Mouse (Mus musculus): ENCODE results near the gene Dnm1. TPM values are rescaled to one million over a fixed set of nuclear protein-coding genes. Genes with fewer than 3 reads are reported as not detected.

Dnm1 gene
- total RNA-seq, 2 experiments from 2014 or later = 3.6 to 4.4 TPM

DNA sequence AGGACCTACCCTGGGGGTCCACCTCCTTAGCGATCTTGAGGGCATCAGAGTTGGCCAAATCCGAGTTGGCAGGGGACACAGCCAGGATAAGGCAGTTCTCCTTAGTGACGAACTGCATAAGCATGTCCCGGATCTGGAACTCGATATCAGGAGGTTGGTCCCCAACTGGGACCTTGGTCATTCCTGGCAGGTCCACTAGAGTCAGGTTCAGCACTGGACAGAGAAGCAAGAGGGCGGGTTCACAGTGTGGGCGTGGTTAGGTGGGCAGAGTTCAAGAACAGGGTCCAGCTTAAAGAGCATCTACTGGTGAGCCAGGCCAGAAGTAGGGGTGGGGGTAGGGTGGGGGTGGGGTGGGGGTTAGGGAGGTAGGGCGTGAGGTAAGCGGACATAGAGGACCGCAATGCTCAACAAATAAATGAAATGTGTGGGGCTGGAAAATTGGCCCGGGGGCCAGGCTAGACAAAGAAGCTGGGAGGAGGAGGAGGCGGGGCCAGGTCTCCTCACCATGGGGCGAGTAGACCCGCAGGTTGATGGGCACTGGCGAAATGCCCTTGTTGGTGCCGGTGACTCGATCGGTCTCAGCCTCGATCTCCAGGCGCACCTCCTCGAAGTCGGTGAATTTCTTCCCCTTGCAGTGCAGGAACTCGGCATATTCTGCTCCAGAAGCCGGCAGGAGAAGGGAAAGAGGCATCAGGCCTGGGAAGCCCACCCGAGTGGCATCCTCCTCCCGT lies 13.1 kb downstream of the Dnm1 start:
- DNase-seq = no peak

DNA sequence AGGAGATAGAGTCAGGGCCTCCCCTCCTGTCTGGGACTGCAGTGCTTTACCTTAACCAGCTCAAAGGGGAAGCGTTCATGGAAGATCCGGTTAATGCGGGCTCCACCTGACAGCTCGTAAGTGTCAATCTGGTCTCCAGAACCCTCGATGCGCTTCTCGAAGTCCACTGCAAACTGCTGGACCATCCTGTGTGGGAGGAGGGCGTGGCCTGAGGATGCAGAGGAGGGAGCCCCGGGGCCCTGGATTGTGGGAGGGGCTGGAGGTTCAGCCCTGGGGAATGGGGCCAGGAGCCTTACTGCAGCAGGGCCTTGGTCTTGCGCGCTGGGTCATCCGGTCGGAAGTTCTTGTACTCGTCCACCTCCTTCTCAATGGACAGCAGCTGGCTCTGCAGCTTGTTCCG lies 17.2 kb downstream of the Dnm1 start:
- no peak for DNase-seq

DNA sequence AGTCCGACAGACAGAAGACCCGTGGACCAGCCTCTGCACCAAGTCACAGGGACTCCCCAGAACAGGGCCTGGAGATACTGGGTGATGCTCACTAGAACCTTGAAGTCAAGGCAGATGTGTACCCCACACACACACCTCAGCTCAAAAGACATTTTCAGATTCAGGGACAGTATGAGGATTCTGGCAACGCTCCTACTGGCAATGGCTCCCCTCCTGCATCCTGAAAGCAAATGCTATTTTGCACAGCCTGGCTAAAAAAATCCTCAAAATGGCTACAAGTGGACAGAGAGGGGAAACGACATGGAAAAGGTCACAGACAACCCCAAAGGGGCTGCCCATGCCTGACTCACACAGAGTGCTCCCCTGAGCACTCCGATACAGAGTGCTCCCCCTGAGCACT lies 21.0 kb downstream of the Dnm1 start:
- no peak for DNase-seq

DNA sequence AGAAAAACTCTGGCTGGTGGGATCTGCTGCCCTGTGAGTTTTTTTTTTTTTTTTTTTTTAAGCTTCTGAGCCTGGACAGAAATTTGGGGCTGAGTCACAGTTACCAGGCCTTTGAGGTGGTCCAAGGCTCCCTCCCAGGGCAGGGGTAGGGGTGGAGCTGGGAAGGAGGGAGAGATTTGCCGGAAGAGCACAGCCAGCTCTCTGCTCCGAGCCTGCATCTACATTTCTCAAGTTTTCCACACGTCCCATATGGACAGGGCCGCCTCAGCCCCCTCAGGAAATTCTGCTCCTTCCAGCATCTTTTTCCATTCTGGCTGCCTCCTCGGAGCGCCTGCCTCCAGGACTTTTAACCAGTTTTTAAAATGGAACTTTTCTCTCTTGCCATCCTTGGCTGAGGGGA lies 23.6 kb downstream of the Dnm1 start:
- no peak for DNase-seq

DNA sequence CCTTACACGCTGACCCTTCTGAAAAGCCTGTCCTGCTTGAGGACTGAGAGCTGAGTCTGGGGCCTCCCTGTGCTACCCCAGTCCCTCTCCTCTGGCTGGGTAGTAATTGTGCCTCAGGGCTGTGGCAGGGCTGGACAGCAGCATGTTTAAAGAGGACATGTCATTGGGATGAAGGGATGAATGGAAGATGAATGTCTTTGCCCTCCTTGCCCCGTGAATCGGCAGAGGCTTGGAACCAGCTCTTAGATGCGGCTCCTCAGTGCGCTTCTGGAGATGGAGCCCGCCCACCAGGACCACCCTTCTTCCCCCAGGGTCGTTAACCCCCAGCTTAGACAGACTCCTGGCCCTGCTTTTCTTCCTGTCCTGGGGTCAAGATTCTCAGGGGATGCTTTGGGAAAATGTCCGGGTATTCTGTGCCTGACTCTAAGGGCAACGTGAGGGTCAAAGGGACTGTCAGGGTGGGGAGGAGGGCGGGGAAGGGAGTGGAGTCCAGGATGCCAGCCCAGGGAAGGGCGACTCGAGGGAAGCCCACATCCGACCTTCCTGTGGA lies 24.2 kb downstream of the Dnm1 start:
- DNase-seq = no peak

DNA sequence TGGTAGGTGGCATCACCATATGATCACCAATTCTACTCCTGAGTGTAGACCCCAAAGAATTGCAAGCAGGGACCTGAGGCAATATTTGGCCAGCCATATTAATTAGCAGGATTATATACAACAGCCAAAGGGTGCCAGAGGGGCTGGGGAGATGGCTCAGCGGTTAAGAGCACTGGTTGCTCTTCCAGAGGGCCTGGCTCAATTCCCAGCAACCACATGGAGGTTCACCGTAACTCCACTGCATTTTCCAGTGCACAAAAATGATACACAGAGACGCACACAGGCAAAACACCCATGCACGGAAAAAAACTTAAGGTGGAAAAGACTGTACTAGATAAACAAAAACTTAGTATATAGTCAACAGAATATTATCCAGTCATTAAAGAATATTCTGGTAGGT lies 25.9 kb downstream of the Dnm1 start:
- no peak for DNase-seq

DNA sequence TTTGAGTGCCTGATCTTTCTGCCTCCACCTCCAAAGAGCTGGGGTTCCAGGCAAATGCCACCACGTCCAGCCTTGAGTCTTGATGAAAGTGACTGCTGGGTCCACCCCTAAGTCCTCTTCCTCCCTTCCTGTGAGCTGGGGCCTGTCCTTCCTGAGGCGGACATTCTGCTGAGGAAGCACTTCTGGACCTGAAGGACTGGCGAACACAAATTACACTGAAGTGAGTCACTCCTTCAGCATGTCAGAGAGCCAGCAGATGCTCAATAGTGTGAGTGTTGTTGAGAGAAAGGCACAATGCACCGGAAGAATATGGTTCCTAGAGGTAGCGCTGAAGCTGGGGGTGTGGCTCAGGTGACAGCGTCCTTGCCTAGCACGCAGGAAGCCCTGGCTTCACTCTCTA lies 27.8 kb downstream of the Dnm1 start:
- DNase-seq = no peak

DNA sequence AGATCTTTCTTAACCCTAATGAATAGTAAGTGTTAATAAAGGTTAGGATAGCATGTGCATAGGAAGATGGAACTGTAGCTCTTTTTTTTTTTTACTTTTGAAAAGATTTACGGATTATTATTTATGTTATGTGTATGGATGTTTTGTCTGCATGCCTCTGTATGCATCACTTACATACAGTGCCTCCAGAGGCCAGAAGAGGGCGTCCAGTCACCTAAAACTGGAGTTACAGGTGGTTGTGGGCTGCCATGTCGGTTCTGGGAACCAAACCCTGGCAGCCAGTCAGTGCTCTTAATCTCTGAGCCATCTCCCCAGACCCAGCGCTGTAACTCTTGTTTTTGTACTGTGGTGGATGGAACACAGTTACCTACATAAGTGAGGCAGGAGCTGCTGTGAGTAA lies 28.8 kb downstream of the Dnm1 start:
- no peak for DNase-seq

DNA sequence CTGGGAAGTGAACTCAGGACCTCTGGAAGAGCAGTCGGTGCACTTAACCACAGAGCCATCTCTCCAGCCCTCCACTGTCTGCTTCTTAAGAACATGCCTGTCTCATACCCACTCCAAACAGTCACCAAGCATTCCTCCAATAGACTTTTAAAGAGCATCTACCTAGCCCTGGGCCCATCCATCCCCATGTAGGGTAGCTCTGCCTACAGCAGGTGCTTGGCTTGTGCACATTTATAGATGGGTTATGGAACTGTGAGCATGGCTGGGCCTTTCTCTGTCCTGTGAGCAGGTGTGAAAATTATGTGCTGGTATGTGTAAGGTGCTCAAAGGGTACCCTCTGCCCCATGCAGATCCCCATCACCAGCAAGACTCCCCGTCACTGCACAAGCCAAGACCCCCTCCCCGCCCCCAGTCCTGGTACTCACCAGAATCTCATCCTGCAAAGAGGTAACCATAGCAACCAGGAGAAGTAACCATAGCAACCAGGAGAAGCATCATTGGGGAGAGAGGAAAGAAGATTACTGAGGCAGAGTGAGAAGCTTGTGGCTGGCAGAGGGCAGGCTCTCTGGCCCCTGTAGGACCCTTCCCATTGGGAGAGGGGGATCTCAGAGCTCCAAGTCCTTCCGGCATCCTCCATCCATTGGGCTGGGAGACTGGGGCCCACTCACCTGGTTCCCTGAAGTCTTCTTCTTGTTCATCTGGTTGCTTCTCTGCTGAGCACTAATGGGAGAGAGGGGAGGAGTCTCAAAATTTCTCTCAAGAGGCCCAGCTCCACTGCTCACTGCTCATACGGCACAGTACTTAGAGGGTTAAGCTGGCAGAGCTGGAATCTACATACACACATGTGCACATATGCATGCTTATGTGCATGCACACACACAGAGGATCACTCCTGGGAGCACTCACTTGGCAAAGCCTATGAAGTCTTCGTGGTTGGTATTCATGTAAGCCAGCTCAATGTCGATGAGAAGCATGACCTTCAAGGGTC lies 30.1 kb downstream of the Dnm1 start:
- no peak for DNase-seq

DNA sequence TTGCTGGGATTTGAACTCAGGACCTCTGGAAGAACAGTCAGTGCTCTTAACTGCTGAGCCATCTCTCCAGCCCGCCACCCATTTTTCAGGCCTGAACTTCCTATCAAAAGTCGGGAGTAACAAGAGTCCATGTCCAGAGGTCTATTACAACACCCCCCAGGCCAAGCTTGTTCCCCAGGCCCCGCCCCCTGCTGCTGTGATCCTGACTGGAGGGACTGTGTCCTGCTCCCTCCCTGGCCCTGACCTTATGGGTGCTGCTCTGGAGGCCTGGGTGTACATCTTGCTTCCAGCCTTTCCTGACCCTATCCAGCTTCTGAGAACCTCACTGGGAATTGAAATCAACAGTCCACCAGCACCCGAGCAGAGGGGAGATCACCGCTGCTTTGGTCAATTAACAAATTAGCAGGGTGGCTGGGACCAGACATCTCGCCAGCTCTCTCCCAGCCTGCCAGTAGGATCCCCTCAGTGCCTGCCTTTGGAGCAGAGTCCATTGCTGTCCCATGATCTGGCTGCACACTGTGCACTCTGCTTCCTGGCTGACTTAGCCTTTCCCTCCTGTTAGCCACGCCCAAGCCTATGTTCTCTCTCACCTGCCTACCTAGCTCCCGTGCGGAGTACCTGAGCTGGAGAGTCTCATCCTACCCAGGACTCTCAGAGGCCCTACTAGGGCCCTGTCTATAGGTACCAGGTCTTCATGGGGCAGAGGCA lies 31.4 kb downstream of the Dnm1 start:
- no peak for DNase-seq

DNA sequence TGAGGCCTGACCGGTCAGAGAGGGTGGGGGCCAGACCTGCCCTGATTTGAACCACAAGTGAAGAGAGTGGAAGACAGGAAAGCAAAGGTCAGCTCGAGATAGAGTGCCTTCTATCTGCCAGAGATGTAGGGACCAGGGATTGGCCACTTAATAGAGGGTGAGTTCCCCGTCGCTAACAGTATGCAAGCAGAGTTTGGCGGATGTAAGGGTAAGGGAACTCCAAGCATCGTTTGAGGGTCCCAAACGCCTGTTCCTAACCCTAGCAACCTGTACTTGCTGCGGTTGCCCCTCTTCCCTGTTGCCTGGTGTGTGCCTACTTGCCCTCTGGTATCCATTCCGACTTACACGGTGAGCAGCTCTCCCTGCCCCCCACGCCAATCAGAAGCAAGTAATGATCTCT lies 32.4 kb downstream of the Dnm1 start:
- DNase-seq = no peak

DNA sequence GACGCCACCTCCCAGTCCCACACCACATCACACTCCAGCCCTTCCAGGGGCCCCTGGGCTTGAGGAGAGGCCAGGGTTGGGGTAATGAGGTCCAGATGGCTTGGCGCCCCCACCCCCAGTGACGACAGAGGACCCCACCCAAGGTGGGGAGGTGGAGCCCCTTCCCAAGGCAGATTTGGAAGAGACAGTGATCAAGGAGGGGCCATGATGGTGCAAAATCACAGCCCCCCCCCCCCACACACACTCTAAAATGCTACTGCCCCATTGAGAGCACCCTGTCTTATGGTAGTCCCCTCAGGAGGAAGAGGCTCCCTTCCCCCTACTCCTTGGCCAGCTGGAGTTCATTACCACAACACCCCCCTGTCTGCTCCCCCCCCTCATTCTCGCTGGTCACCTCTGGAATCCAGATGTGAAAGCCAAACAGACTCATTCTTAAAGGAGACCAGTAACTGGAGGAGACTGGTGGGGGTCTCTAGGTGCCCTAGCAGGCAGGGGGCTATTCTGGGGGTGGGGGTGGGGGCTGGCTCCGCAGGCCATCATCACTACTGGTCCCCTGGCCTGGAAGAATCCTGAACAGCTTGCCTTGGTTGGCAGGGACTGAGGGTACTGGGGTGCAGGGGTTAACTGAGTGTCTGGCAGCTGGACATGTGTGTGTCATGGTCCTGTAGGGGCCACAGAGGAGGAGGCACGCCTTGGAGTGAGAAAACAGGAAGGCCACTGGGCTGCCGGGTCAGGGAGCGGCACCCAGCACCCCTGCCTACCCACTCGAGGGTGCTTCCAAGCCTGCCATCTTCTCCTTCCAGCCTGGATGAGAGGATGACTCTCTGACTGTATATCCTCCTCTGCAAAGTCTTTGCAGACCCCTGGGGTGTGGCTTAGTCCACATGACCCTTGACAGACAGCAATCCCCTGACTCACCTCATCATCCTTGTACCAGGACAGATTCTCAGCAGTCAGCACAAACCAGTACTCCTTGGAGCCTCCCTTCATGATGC lies 33.3 kb downstream of the Dnm1 start:
- peak; percentile 48 to 56 for DNase-seq

DNA sequence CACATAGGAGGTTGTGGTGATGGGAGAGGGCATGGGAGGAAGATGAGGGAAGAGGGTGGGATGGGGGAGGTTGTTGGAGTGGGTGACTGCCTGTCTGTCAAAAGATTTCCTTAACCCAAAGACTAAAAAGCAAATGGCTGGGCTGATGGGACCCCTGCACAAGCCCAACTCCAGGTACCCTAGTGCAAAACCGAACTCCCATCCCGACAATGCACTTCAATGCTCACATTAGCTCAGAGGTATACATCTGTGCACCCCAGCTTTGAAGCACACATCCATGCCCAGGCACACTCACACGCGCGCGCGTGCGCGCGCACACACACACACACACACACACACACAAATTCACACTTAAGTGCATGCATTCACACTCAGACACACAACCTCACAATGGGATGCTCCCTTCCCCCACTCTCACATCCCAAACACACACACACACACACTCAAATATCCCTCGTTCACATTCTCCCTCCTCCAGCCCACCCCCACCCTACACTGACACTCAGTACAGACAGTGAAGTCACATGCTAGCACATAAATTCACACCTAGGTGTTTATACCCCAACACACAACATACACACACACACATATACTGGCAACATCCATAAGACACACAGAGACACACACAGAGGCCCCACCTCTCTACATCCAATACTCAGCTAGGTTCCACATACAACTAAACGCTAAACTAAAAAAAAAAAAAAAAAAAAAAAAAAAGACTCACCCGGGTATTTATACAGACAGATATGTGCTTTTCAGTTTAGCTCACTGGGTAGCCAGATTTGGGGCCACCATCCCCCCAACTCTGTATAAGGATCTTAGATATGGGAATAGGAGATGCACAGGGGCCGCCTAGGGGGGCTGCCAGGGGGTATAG lies 34.2 kb downstream of the Dnm1 start:
- DNase-seq = no peak

DNA sequence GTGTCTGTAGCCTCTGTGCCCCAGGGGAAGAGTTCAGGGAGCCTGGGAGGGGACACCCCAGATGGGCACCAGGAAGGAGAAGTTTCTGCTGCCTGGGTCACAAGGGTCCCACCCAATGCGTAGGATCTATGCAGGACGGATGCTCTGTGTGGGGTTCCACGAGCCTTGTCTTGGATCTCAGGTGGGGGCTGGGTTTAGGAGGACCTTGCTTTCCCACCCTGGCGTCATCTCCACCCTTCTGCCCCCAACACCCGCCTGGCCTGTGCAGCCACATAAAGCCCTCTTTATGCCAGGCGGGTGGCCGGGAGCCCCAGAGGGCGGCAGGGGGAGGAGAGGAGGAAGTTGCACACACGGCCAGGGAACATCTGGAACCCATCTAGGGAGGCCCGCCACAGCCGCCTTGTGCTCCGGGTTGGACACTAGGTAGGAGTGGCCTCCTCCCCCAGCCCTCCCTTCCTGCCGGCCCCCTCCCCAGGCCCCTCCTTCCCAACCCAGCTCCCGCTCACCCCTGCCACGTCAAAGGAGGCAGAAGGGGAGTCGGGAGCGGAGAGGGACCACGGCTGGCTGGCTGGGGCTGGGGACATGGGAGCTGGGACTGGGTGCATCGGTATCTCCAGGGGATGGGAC lies 35.2 kb downstream of the Dnm1 start:
- peak; percentile 75 to 87 for DNase-seq

DNA sequence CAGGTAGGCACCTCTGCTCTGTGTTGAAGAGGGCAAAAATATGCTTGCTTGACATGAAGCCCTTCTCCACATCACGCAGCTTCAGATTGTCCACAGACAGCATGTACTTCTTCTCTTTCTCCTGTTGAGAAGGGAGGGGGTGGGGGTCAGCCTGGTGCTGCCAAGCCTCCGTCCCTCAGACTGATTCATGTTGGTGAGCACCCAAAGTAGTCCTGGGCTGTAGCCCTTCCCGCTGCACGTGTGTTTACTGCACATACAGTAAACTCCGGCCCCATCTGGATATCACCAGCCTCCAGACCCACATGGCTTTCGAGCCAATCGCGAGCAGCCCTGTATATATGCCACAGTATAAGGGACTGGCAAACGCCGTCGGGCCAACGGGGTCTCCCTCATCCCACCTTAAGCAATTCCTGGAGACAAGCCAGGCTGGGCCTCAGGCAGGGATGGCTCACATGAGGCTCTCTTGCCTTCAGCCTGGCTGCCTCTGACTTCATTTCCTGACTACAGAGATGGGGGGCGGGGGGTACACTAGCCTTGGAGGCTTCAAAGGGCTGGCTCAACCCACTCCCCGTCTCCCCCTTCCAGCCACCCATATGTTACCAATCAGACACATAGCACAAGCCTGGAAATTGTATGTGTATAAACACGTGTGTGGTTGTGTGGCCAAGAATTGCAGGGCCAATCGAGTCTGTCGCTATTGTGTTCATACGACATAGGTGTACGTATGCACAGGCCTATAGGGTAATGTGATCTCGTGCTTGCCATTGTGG lies 36.1 kb downstream of the Dnm1 start:
- no peak for DNase-seq

DNA sequence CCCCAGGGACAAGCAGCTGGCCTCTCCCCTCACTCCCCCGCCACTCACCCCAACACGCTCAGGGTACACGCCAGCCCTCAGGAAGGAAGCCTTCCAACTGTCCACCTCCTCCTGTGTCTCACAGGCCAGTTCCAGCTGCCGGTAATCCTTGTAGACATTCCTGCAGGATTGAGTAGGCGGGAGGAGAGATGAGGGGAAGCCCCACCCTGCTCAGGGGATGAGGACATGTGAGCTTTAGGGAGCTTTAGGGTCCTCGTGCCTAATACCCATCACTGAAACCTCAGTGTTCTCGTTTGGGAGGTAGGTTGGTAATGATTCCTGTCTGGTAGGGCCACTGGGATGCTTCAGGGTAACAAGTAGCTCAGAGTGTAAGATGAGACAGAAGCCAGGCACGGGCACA lies 37.4 kb downstream of the Dnm1 start:
- peak; percentile 33 to 65 for DNase-seq

DNA sequence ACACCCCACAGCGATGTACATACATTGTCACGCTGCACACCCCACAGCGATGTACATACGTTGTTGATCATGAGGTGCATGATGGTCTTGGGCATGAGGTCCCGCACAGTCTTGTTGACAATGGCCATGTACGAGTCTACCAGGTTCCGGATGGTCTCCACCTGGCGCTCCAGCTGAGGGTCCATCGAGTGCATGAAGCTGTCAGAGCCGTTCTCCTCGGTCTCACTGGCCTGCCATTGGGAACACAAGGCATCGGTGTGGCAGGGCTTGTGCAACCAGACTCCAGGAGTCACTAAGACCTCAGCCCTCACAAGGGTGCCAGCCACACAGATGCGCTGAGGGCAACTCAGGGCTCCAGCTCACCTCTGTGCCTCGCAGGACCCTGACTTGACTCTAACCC lies 38.3 kb downstream of the Dnm1 start:
- DNase-seq = no peak

DNA sequence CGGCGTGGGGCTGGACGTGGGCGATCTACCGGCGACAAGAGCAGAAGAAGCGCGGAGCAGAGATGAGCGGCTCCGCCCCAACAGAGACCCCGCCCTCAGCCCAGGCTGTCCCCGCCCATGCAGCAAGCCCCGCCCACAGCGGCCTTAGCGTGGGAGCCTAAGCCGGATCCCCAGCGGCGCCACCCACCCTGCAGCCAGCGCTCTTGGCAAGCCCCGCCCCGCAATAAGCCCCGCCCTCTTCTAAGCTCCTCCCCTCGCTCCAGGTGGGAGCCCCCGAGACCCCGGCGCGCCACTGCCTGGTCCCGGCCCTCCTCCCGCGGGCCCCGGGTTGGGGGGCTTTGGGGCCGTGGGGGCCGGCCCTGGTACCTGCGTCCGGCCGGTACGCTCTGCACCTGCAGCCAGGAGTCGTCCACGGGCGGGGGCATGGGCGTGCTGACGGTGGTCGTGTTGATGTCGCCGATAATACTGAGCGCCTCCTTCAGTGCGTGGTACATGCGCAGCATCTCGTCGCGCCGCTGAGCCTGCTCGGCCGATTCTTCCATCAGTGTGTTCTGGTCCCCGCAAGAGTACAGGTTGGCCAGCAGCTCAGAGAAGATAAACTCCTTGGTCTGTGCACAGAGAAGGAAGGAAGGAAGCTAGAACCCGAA lies 40.7 kb downstream of the Dnm1 start:
- DNase-seq = peak; percentile 61 to 77
